Mouse (Mus musculus): ENCODE data around the gene Myrip. TPM values are rescaled to one million over a fixed set of nuclear protein-coding genes. Genes with fewer than 3 reads are reported as not detected.
"Not testable (repeated sequence)": the region's sequence is repeated elsewhere in the genome, so short reads cannot be mapped to it uniquely, and the experiment has no call there.

Myrip gene
- not detected for polyA plus RNA-seq (2017; shearing (Covaris generic))

DNA sequence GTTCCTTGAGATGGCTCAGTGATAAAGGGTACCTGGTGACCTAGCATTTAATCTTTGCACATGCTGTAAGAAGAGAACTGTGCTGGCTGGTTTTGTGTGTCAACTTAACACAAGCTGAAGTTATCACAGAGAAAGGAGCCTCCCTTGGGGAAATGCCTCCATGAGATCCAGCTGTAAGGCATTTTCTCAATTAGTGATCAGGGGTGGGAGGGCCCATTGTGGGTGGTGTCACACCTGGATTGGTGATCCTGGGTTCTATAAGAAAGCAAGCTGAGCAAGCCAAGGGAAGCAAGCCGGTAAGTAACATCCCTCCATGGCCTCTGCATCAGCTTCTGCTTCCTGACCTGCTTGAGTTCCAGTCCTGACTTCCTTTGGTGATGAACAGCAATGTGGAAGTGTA is at the start of gene Myrip:
TSS of gene Myrip (plus strand) at position 301 of the 400 bp plus-strand sequence.
- not testable (repeated sequence) for ATAC-seq

DNA sequence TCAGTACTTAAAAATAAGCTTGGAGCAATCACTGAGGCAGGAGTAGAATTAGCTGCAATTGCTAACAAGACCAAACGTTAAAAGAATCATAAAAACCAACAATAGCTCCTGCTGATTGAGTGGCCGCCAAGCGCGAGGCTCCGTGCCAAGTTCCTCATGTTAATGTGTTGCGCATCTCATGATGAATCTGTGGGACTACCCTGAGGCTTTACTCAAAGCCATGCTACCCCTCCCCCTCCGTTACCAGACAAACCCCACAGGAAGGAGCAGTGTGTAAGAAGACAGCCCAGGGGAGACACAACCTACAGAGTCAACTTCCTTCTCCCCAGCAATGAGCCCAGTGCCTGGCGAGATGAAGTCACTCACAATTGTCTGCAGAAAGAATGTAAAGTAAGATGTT is 41.5 kb upstream of the Myrip start:
- no peak for ATAC-seq

DNA sequence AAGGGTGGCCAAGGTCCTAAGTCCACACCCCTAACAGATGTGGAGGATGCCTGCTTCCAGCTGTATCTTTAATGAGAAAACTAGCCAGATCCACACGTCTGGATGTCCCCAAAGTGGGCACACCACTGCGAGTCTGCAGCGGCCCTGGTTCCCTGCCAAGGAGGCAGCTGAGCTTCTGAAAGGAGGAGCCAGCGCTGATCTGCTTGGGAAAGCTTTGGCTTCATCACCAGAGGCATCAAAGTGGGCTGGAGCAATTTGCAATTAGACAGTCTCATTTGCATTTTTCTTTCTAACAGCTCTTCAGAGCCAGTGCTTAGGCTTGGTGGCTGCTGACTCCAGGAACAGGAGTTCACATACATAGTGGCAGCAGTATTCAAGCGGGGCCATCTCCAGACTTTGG is 37.3 kb upstream of the Myrip start:
- ATAC-seq, result no peak

DNA sequence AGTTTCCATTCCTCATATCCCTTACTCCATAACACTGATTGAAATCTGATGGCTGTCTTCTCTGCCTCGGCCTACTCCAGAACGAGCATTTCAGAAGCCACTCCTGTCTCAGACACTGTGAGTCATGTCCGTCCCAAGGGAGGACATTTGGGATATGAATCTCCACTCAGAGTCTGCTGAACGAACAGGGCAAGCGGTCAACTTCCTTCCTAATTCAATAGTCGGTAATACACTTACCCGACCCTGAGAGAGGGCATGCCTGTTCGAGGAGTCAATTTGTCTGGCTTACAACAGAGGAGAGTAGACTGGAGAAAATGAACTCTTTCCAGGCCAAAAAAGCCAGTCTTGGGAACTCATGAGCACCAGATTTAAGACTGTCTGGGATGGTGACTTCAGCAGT is 28.2 kb upstream of the Myrip start:
- ATAC-seq, result no peak

- no peak for ATAC-seq
Observed at GRCm38 (mm10) chr9:120275226-120275625, 26.1 kb upstream of the Myrip start.

GRCm38 (mm10) chr9:120281147-120281546 is 20.2 kb upstream of the Myrip start:
- no peak for ATAC-seq

- ATAC-seq, result no peak
Observed at GRCm38 (mm10) chr9:120282461-120283047, 18.8 kb upstream of the Myrip start.

- no peak for ATAC-seq
Observed at GRCm38 (mm10) chr9:120283556-120283955, 17.8 kb upstream of the Myrip start.

- ATAC-seq, result no peak
Observed at GRCm38 (mm10) chr9:120288011-120288410, 13.3 kb upstream of the Myrip start.

DNA sequence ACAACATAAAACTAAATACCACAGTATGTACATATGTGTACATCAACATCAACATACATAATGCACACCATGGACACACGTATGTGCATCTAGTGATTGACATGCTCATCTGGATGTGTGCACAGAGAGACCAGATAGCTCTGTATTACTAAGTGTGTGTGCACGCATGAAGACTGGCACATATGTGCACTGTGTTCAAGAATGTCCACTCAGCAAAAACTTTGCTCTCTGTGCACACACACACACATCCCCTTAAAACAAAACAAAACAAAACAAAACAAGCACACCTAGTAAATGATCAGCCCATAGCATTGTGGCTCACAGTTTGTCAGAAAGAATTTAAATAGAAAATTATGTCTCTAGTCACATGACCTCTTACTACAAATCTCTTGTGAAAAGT is 10.9 kb upstream of the Myrip start:
- no peak for ATAC-seq

DNA sequence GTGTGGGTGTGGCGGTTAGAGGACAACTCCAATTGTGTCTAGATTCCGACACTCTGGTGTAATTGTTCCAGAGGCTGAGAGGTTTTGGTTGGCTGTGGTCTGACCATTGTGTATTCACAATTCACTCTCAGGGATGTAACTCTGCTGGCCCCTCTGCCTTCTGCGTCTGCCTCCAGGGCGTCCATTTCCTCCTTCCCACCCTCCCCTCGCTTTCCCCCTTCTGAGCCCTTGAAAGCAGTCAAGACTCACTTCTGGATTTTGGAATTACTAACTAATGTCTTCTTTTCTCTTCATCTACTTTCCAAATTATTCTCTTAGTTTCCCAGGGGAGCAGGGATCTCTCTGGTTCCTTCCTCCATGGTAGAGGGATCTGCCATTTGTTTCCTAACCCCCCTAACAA is 8.8 kb upstream of the Myrip start:
- ATAC-seq, result no peak

DNA sequence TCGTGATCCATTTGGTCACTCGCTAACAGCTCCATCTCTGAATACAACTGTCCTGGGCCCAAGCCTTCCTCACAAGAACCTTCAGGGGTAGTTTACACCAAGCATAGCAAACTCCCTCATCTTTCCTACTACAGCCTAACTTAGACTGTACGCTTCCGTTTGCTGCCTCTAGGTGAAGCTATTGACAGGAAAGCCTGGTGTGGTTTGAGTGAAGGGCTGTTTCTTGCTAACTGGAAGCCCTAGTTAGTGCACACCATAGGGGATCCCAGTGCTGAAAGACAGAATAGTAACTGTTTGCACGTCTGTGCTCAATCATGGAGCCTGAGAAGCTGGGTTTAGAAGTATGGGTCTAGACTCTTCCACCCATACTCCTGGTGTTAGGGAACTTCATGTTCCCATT is 5.8 kb upstream of the Myrip start:
- ATAC-seq, result no peak

- no peak for ATAC-seq
Observed at GRCm38 (mm10) chr9:120296938-120297337, 4.4 kb upstream of the Myrip start.

- ATAC-seq, result no peak
Observed at GRCm38 (mm10) chr9:120299429-120299828, 1.9 kb upstream of the Myrip start.

DNA sequence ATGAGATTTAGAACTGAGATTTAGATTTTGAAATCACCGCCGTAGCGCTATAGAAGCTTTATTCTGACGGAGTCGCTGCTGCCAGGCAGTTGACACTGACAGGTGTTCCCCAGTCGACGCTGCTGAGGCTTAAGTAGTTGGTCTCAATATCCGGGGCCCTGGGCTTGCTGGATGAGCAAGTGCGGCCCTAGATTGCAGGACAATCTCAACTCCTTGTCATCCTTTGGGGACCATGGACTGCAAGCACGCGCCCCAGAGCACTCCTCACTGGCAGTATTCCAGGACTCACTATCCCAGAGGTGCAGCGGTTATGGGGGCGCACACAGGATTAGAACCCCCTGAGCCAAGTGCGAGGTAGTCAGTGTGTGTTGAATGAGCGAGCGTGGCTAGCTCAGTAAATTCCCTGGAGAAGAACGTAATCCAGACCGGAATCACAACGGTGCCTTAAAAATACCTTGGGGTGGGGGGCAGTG is 1.7 kb downstream of the Myrip start:
- ATAC-seq, result no peak

- ATAC-seq, result no peak
Observed at GRCm38 (mm10) chr9:120303453-120304299, 2.4 kb downstream of the Myrip start.

- ATAC-seq, result no peak
Observed at GRCm38 (mm10) chr9:120304300-120305137, 3.2 kb downstream of the Myrip start.

GRCm38 (mm10) chr9:120315171-120315570 is 13.9 kb downstream of the Myrip start:
- no peak for ATAC-seq

DNA sequence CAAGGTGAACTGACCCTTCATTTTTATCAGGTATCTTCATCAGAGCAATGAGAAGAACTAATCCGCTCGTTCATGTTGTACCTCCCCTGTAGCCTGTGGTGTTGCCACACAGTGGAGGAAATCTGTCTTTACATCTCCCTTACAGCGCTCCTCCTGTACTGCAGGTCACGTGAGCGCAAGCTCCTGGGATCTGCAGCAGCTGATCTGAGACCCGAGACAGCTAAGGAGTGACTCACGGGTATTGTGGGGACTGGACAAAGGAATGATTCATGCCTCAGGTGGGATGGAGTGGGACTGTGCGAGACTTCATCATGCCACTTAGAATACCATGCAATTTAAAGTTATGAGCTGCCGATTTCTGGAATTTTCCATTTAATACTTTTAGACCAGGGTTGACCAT is 17.8 kb downstream of the Myrip start:
- ATAC-seq, result no peak

GRCm38 (mm10) chr9:120320573-120320972 is 19.3 kb downstream of the Myrip start:
- no peak for ATAC-seq

DNA sequence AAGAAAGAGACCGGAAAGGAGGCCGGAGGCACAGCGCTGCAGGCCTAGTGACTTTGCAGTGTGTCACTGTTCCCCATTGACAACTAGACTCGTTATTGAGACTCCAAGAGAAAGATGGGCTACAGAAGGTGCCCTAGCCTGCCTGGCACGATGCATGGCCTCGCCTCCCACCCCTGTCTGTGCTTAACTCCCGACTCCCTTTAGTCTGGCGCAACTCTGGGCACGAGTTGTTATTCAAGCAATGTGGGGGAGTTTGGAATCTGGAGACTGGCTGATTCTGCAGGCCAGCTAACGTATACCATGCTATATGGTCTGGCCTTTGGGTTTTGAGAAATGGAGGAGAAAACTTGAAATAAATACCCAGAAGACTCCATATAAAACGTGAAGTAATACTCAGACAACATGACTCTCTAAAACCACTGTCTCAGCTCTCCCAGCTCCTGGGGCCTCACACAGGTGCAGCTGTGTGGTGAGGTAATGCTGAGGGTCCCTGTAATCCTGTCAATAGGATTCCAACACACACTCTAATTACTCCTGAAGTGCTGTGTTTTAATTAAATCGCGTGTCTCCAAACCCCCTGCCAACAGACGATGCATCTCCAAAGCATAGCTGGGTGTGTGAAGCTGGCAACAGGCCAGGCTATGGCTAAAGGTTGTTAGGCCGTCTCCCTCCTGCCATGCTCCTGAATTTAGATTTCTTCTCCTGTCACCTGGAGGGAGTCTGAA is 21.6 kb downstream of the Myrip start:
- ATAC-seq, result no peak

GRCm38 (mm10) chr9:120331048-120331447 is 29.7 kb downstream of the Myrip start:
- ATAC-seq, result not testable (repeated sequence)

DNA sequence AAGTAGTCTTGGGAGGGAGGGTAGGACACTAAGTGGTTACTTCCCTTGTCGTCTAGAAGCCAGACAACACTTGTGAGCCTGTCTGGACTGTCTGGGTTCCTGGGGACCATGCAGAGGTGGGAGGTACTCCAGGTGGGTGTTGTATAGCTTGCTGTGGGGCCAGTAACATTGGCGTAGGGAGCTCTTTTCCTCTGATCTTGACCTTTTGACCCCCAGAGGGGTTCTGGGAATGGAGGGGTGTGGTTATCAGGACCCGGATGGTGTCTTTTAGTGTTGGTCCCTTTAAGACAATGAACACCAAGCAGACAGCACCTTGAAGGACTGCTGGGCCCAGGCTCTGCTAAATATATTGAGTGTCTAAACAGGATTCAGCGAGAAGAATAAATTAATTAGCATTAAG is 36.9 kb downstream of the Myrip start:
- no peak for ATAC-seq
